Mouse (Mus musculus) embryonic fibroblast, embryonic 13.5 days (primary cell): ENCODE results near the gene Bfsp2. TPM values are rescaled to one million over a fixed set of nuclear protein-coding genes. Genes with fewer than 3 reads are reported as not detected.
"Not testable (repeated sequence)": the region's sequence is repeated elsewhere in the genome, so short reads cannot be mapped to it uniquely, and the experiment has no call there.

Source experiments
- H3K27ac ChIP-seq: 2 replicates; pipeline ENCODE4 v1.5.1; 2012; ENCODE audit warnings: low read length, control low read depth, inconsistent platforms; ENCODE audit not compliant: insufficient read depth
- H3K4me1 ChIP-seq: 2 replicates; pipeline ENCODE4 v1.6.1; 2011; ENCODE audit warnings: low read length; ENCODE audit not compliant: control insufficient read depth, insufficient read depth
- H3K4me3 ChIP-seq: 2 replicates; pipeline ENCODE4 v1.5.1; 2011; ENCODE audit warnings: mild to moderate bottlenecking, control low read depth, low read length; ENCODE audit not compliant: insufficient read depth
- CTCF ChIP-seq: IDR thresholded peaks from 2 replicates; pipeline ENCODE4 v1.5.1; 2011; ENCODE audit warnings: mild to moderate bottlenecking, control low read depth, low read length, moderate library complexity, borderline replicate concordance; ENCODE audit not compliant: insufficient read depth
- POLR2A ChIP-seq: IDR thresholded peaks from 2 replicates; pipeline ENCODE4 v1.6.1; 2011; ENCODE audit warnings: low read depth, mild to moderate bottlenecking, control low read depth, low read length, moderate library complexity
- polyA plus RNA-seq: library from polyadenylated mRNA; stranded (reverse); fragments of >200 nt; gene quantifications from 2 replicates; pipeline ENCODE4 v1.2.4, GENCODE M21; 2011; ENCODE audit warnings: low read depth; ENCODE audit not compliant: missing spikeins, insufficient read length

The Bfsp2 gene
- polyA plus RNA-seq, 1 experiment, result not detected

- TF ChIP-seq POLR2A (no peak), CTCF (no peak)
- Histone ChIP-seq H3K27ac (no peak overlapping the region), H3K4me1 (no peaks in the 10 kb centered on the region), H3K4me3 (no peak overlapping the region)
These were observed 57.4 kb downstream of the Bfsp2 start for GRCm38 (mm10) chr9:103422847-103423246.

DNA sequence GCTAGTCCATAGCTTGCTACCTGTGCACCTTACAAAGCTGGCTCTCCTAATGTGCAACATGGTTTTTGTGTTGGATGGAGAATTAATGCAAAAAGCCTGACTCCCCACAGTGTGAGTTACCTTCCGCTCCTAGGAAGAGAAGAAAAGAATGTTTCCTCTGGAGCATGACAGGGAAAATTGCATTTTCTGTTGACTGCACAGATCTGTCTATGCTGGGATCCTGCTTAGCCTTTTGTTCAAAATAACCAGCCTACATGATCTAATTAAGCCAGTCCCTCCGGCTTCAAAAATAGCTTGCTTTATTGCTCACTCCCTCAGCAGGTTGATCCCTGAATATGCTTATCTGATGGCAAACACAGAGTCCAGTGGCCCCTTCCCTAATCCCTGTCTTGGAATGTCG lies 59.4 kb downstream of the Bfsp2 start:
- no peak for TF ChIP-seq CTCF
- TF ChIP-seq POLR2A, result no peak
- H3K4me3 ChIP-seq, result no peak overlapping the region
- no peak overlapping the region for H3K27ac ChIP-seq
- H3K4me1 ChIP-seq, result no peaks in the 10 kb centered on the region

- H3K4me1 ChIP-seq, result no peaks in the 10 kb centered on the region
- H3K27ac ChIP-seq, result no peak overlapping the region
- TF ChIP-seq POLR2A (no peak), CTCF (no peak)
- H3K4me3 ChIP-seq, result no peak overlapping the region
These were observed 61.4 kb downstream of the Bfsp2 start for GRCm38 (mm10) chr9:103418786-103419185.

DNA sequence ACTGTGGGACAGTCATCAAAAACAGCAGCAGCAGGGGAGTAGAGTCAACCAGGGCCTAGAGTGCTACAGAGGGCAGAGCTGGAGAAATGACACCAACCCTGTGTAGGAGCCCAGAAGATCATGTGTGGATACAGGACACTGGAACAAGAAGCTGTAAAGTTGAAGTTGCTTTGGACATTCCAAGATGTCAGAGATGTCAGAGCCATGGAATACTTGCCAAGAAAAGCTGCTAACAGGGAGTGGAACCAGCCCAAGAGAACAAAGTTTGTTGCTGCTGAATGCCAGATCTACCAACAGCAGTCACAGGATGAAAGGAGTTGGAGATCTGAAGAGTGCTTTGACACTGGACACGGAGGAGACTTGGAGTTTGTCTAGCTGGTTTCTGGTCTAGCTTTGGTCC lies 62.0 kb downstream of the Bfsp2 start:
- H3K27ac ChIP-seq, H3K4me3 ChIP-seq, H3K4me1 ChIP-seq: not testable (repeated sequence)

GRCm38 (mm10) chr9:103413457-103413856 lies 66.8 kb downstream of the Bfsp2 start:
- no peak for TF ChIP-seq CTCF
- no peak for TF ChIP-seq POLR2A
- H3K4me3 ChIP-seq, result no peak overlapping the region

DNA sequence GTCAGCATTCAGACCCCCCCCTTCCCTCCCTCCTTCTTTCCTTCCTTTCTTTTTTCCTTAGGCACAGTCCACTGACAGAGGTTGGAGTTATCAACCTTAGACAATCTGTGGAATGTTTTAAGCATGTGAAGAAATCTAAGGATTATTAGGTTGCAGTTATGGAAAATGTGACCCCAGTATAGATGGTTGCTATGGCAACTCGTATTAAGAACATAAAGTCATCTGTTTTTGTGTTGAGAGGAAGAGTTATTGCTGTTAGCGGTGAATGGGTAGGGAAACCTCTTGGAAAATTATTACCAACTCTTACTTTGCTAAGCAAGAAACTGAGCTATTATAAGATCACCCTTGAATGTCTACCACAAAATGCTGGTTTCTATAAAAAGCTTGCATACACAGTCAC lies 71.1 kb downstream of the Bfsp2 start:
- H3K27ac ChIP-seq, result no peak overlapping the region
- H3K4me1 ChIP-seq, result no peaks in the 10 kb centered on the region; the same call in 1 of the 2 replicates
- TF ChIP-seq CTCF, result no peak
- TF ChIP-seq POLR2A, result no peak
- H3K4me3 ChIP-seq, result no peak overlapping the region

More at GRCm38 (mm10) chr9:103413457-103413856, 66.8 kb downstream of the Bfsp2 start:
- H3K4me1 ChIP-seq, result no peaks in the 10 kb centered on the region; the same call in 1 of the 2 replicates
- H3K27ac ChIP-seq, result no peak overlapping the region

DNA sequence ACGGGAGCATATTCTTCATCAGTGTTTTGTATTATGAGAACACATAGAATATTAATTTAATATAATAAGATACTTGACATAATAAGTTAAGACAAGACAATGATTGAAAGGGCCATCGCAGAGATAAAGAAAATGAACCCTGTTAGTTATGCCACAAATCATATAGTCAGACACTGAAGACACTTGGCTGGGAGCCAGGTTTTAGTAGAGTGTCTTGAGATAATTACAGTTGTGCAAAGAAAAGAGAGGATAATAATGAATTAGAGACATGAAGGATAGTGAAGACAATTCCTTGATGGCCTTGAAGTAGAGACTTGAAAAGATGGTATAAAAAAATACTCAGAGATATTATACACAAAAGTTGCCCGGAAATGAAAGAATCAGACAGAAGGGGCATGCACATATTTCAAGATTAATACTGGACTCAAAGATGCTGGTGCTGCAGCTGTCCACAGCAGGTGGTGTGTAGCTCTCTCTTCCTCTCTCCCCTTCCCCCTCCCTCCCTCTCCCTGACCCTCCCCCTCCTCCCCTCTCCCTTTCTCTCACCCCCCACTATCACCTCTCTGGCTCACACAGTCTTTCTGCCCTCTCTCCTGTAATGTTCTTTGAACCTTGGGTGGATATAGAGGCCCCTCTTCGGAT lies 72.0 kb downstream of the Bfsp2 start:
- H3K4me1 ChIP-seq, result no peaks in the 10 kb centered on the region; the same call in 1 of the 2 replicates
- H3K27ac ChIP-seq, result no peak overlapping the region
- H3K4me3 ChIP-seq, result no peak overlapping the region
- TF ChIP-seq POLR2A (no peak), CTCF (no peak)

DNA sequence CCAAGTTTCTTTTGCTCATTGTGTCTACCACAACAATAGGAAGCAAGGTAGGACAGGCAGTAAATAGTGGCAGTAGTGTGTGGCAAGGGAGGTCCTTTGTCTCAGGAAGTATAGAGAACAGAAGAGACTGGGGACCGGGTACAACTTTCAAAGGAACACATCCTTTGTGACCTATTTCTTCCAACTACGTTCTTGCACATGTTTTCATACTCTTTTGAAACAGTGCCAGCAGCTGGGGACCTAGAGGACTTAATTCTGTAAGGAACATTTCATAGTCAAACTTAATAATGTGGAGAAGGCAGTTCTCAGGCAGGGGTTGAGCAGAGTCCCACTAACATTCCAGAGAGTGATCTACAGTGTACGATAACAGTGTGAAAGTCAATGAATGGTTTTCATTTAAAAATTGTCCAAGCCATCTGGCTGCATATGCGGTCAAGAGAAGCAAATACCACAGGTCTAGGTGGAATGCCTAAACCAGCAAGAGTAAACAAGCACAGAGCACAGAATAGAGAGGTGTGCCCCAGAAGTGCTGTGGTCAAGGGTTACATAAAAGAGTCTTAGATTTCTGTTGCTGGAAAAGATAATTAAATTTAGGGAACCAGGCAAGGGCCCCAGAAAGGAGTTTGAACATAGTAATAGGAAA lies 76.8 kb downstream of the Bfsp2 start:
- H3K27ac ChIP-seq, result no peak overlapping the region
- TF ChIP-seq POLR2A (no peak), CTCF (no peak)
- no peak overlapping the region for H3K4me3 ChIP-seq
- H3K4me1 ChIP-seq, result no peaks in the 10 kb centered on the region; the same call in 1 of the 2 replicates

- H3K27ac ChIP-seq, result no peak overlapping the region
These were observed 81.6 kb downstream of the Bfsp2 start for GRCm38 (mm10) chr9:103398509-103399157.

GRCm38 (mm10) chr9:103393256-103393655 lies 87.0 kb downstream of the Bfsp2 start:
- H3K27ac ChIP-seq, result no peak overlapping the region
- no peaks in the 10 kb centered on the region for H3K4me1 ChIP-seq
- no peak overlapping the region for H3K4me3 ChIP-seq
- no peak for TF ChIP-seq POLR2A
- no peak for TF ChIP-seq CTCF

More at GRCm38 (mm10) chr9:103398509-103399157, 81.6 kb downstream of the Bfsp2 start:
- no peak overlapping the region for H3K4me3 ChIP-seq
- H3K4me1 ChIP-seq, result no peaks in the 10 kb centered on the region; the same call in 1 of the 2 replicates
- TF ChIP-seq POLR2A (no peak), CTCF (no peak)
